Mouse (Mus musculus): ENCODE results near the gene Cyp4f18.

- TF ChIP-seq CTCF (conservative IDR thresholded peaks at IDR 0.05; ENCODE audit: low read length) (no peak), NANOG (IDR thresholded peaks at IDR 0.05; ENCODE audit: borderline replicate concordance, low read length) (no peak)
These were observed 28.4 kb downstream of the Cyp4f18 start for GRCm38 (mm10) chr8:71981032-71981431.

Data from E14TG2a.4 (cell line).